Mouse (Mus musculus) limb, embryonic 11.5 days (tissue): ENCODE results near the gene Gpr153. TPM values are rescaled to one million over a fixed set of nuclear protein-coding genes. Genes with fewer than 3 reads are reported as not detected.

Experiments
- ATAC-seq: fragments of 200-750 bp; cut with Nextera tagmentation; 2 replicates; pipeline ENCODE4 v1.8.0; 2017; ENCODE audit warnings: low read depth; ENCODE audit not compliant: insufficient number of reproducible peaks, low FRiP score, low TSS enrichment
- DNase-seq: peaks from one replicate; pipeline ENCODE4 v3.0.0-alpha.2; 2015; ENCODE audit warnings: low spot score
- H3K27ac ChIP-seq: fragments of 300-500 bp; sonication (generic); replicated peaks from 2 replicates; pipeline ENCODE4 v1.5.1; 2014; ENCODE audit warnings: low read depth, mild to moderate bottlenecking, low read length
- H3K27me3 ChIP-seq: fragments of 300-500 bp; sonication (generic); 2 replicates; pipeline ENCODE4 v1.6.1; 2014; ENCODE audit warnings: mild to moderate bottlenecking, low read length, mixed read lengths; ENCODE audit not compliant: control insufficient read depth, insufficient read depth
- H3K36me3 ChIP-seq: fragments of 300-500 bp; sonication (generic); 2 replicates; pipeline ENCODE4 v1.6.1; 2014; ENCODE audit warnings: mild to moderate bottlenecking, low read length, moderate library complexity, mixed read lengths; ENCODE audit not compliant: control insufficient read depth, insufficient read depth
- H3K4me1 ChIP-seq: fragments of 300-500 bp; sonication (generic); 2 replicates; pipeline ENCODE4 v1.6.1; 2014; ENCODE audit warnings: low read length, mixed read lengths; ENCODE audit not compliant: control insufficient read depth, insufficient read depth
- H3K4me2 ChIP-seq: fragments of 300-500 bp; sonication (generic); 2 replicates; pipeline ENCODE4 v1.6.1; 2014; ENCODE audit warnings: low read depth, mild to moderate bottlenecking, moderate library complexity; ENCODE audit not compliant: severe bottlenecking
- H3K4me3 ChIP-seq: fragments of 300-500 bp; sonication (generic); 2 replicates; pipeline ENCODE4 v1.5.1; 2014; ENCODE audit warnings: low read depth, low read length
- H3K9ac ChIP-seq: fragments of 300-500 bp; sonication (generic); 2 replicates; pipeline ENCODE4 v1.6.1; 2014; ENCODE audit warnings: mild to moderate bottlenecking, low read length
- H3K9me3 ChIP-seq: fragments of 300-500 bp; sonication (generic); 2 replicates; pipeline ENCODE4 v1.6.1; 2016; ENCODE audit warnings: low read length; ENCODE audit not compliant: control insufficient read depth
- WGBS: fragments of 180-500 bp; shearing (Covaris S2); extraction: QIAGEN DNeasy Blood & Tissue Kit; methylation state at CpG from one replicate; pipeline ENCODE4 v1.1.7; 2014; 5-methylcytosine and 5-hydroxymethylcytosine counted together
- polyA plus RNA-seq: library from polyadenylated mRNA; unstranded; fragments of >200 nt; fragmentation: Nextera tagmentation; extraction: Ambion mirVana; gene quantifications from 2 replicates; pipeline ENCODE4 v1.2.1, GENCODE M21; 2014

Gene Gpr153
- polyA plus RNA-seq, 1 experiment from 2014 or later: 3.3 TPM

- Histone ChIP-seq H3K27me3 (peaks cover 3% of the 10 kb centered on the region), H3K36me3 (no peaks in the 10 kb centered on the region), H3K9me3 (no peaks in the 10 kb centered on the region), H3K4me2 (no peak overlapping the region), H3K9ac (no peak overlapping the region), H3K4me3 (no peak overlapping the region), H3K4me1 (peaks cover 27% of the 10 kb centered on the region), H3K27ac (no peak overlapping the region)
- WGBS: 82% methylated on average over 13 of the region's 13 CpGs
- no peak for DNase-seq
- ATAC-seq: no peak
Measured at GRCm38 (mm10) chr4:152269967-152270366, 4.1 kb upstream of the Gpr153 start.

- peaks cover 29% of the 10 kb centered on the region for H3K4me1 ChIP-seq
- 79% methylated on average over 9 of the region's 9 CpGs for WGBS
- no peak overlapping the region for H3K27ac ChIP-seq
- ATAC-seq (no peak), DNase-seq (no peak)
- no peaks in the 10 kb centered on the region for H3K36me3 ChIP-seq
- peaks cover 9% of the 10 kb centered on the region for H3K27me3 ChIP-seq
- no peak overlapping the region for H3K4me3 ChIP-seq
- no peak overlapping the region for H3K4me2 ChIP-seq
- no peak overlapping the region for H3K9ac ChIP-seq
- no peaks in the 10 kb centered on the region for H3K9me3 ChIP-seq
Measured at GRCm38 (mm10) chr4:152270599-152270998, 3.4 kb upstream of the Gpr153 start.

GRCm38 (mm10) chr4:152271334-152271733, 2.7 kb upstream of the Gpr153 start:
- H3K9ac ChIP-seq: no peak overlapping the region
- 89% methylated on average over 11 of the region's 11 CpGs for WGBS
- ATAC-seq (no peak), DNase-seq (no peak)
- H3K27me3 ChIP-seq: peaks cover 14% of the 10 kb centered on the region
- H3K4me1 ChIP-seq: peaks cover 29% of the 10 kb centered on the region
- no peaks in the 10 kb centered on the region for H3K36me3 ChIP-seq
- H3K4me3 ChIP-seq: no peak overlapping the region
- H3K27ac ChIP-seq: no peak overlapping the region
- H3K9me3 ChIP-seq: no peaks in the 10 kb centered on the region
- H3K4me2 ChIP-seq: no peak overlapping the region

GRCm38 (mm10) chr4:152272006-152272405, 2.0 kb upstream of the Gpr153 start:
- H3K27me3 ChIP-seq: peaks cover 18% of the 10 kb centered on the region
- DNase-seq (no peak), ATAC-seq (no peak)
- no peak overlapping the region for H3K27ac ChIP-seq
- H3K4me1 ChIP-seq: peaks cover 29% of the 10 kb centered on the region
- H3K4me2 ChIP-seq: peak overlapping the region; percentile 4; the same call in 1 of the 2 replicates
- 64% methylated on average over 7 of the region's 7 CpGs for WGBS
- H3K9ac ChIP-seq: peak overlapping the region; percentile 12; the same call in 1 of the 2 replicates
- H3K9me3 ChIP-seq: no peaks in the 10 kb centered on the region
- H3K4me3 ChIP-seq: no peak overlapping the region
- H3K36me3 ChIP-seq: no peaks in the 10 kb centered on the region

GRCm38 (mm10) chr4:152272449-152273049, 1.5 kb upstream of the Gpr153 start:
- Histone ChIP-seq H3K4me2 (no peak overlapping the region), H3K36me3 (no peaks in the 10 kb centered on the region), H3K9ac (no peak overlapping the region; the same call in 1 of the 2 replicates), H3K4me1 (peaks cover 29% of the 10 kb centered on the region), H3K27me3 (peaks cover 18% of the 10 kb centered on the region), H3K4me3 (no peak overlapping the region), H3K27ac (no peak overlapping the region), H3K9me3 (no peaks in the 10 kb centered on the region)
- WGBS: 24% methylated on average over 9 of the region's 9 CpGs
- no peak for ATAC-seq
- peak; percentile 43 for DNase-seq

- Histone ChIP-seq H3K9me3 (no peaks in the 10 kb centered on the region), H3K4me1 (peaks cover 29% of the 10 kb centered on the region), H3K36me3 (no peaks in the 10 kb centered on the region), H3K4me2 (no peak overlapping the region), H3K9ac (no peak overlapping the region), H3K27me3 (peaks cover 18% of the 10 kb centered on the region), H3K4me3 (0 out of 2 replicates have a peak overlapping the region, but pooled peaks have one; percentile 50), H3K27ac (no peak overlapping the region)
- ATAC-seq (no peak; the same call in 1 of the 2 replicates), DNase-seq (no peak)
- WGBS: 29% methylated on average over 3 of the region's 3 CpGs
Measured at GRCm38 (mm10) chr4:152273191-152273590, 841 bp upstream of the Gpr153 start.

GRCm38 (mm10) chr4:152274681-152275131, 674 bp downstream of the Gpr153 start:
- peak overlapping the region; percentile 67 for H3K9ac ChIP-seq
- H3K4me2 ChIP-seq: peak overlapping the region; percentile 97
- no peaks in the 10 kb centered on the region for H3K36me3 ChIP-seq
- ATAC-seq (peak; percentile 49; the same call in 1 of the 2 replicates), DNase-seq (peak; percentile 54)
- WGBS: under 1% methylated on average over 20 of the region's 20 CpGs
- peaks cover 29% of the 10 kb centered on the region for H3K4me1 ChIP-seq
- H3K27ac ChIP-seq: no peak overlapping the region
- peaks cover 19% of the 10 kb centered on the region for H3K27me3 ChIP-seq
- H3K9me3 ChIP-seq: no peaks in the 10 kb centered on the region
- H3K4me3 ChIP-seq: peak overlapping the region; percentile 50

GRCm38 (mm10) chr4:152276389-152277347, 2.6 kb downstream of the Gpr153 start:
- peaks cover 30% of the 10 kb centered on the region for H3K27me3 ChIP-seq
- no peak overlapping the region for H3K9ac ChIP-seq
- ATAC-seq (no peak), DNase-seq (peak; percentile 67)
- H3K9me3 ChIP-seq: no peaks in the 10 kb centered on the region
- no peak overlapping the region for H3K4me3 ChIP-seq
- H3K4me2 ChIP-seq: no peak overlapping the region
- peaks cover 28% of the 10 kb centered on the region for H3K4me1 ChIP-seq
- 51% methylated on average over 10 of the region's 10 CpGs for WGBS
- H3K27ac ChIP-seq: no peak overlapping the region
- H3K36me3 ChIP-seq: no peaks in the 10 kb centered on the region
